Mouse (Mus musculus): ENCODE measurements around the gene Foxk2. TPM values are rescaled to one million over a fixed set of nuclear protein-coding genes. Genes with fewer than 3 reads are reported as not detected.
"Not testable (repeated sequence)": the region's sequence is repeated elsewhere in the genome, so short reads cannot be mapped to it uniquely, and the experiment has no call there.

Foxk2 gene
- total RNA-seq, 2 experiments from 2014 or later, result 18.9 to 24.7 TPM

GRCm38 (mm10) chr11:121348727-121349126 lies 88.9 kb downstream of the Foxk2 start:
- DNase-seq; intact Hi-C loops (cut with DNase I; ENCODE audit: low total_unique reads): not testable (repeated sequence)

DNA sequence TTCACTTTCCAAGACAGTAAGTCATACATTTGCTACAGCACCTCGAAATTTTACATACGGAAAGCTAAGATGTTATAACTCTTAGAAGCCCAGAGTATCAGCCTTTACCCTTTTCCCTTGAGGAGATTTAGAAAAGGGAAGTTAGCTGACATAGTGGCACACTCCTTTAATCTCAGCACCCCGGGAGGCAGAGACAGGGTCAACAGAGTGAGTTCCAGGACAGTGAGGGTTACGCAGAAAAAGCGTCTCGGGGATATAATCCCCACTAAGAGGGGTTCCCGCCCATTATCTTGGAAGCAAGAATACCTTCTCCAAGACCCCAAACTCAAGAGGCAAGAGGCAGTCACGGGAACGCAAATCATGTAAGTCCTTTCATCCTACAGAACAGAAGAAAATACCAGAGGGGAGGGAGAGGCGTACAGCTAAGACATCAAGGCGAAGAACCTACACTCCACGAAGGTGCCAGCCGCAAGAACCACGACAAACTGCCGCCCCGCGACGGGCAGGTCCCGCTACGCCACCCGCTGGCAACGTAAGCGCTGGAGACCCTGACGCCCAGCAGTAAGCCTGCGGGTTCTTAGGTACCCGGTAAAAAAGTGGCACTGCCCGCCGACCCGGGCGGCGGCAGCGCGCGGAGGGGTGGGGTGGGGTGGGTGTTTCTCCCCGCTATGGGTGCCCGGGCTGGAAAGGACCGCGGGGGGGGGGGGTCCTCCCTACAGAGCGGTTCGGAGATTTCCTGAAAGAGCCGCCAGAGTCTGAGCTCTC lies 93.7 kb downstream of the Foxk2 start:
- DNase-seq, result peak; percentile 36
- intact Hi-C loops (cut with DNase I; ENCODE audit: low total_unique reads), result no loop called here

- peak; percentile 96 for DNase-seq
- intact Hi-C loops (cut with DNase I; ENCODE audit: low total_unique reads), result no loop called here
Measured at GRCm38 (mm10) chr11:121354091-121354707, 94.4 kb downstream of the Foxk2 start, which contains the start of gene Wdr45b. Gene Wdr45b (minus strand): TSS chr11:121354445.

Other genes starting within 250 kb of the Foxk2 start
- not detected for gene Cd7, start 220.6 kb upstream of the Foxk2 start, total RNA-seq (2021)
- gene Sectm1b, start 196.4 kb upstream of the Foxk2 start, total RNA-seq (2021), result not detected
- gene Sectm1a, start 178.8 kb upstream of the Foxk2 start, total RNA-seq (2021), result not detected
- not detected for gene Tex19.2, start 141.3 kb upstream of the Foxk2 start, total RNA-seq (2021)
- gene Tex19.1, start 113.8 kb upstream of the Foxk2 start, total RNA-seq (2021), result not detected
- gene Uts2r, start 99.7 kb upstream of the Foxk2 start, total RNA-seq (2021), result 1 to 10 TPM; 1.6 to 2.1 TPM
- gene Hexdc, start 55.6 kb upstream of the Foxk2 start, total RNA-seq (2021), result 1 to 10 TPM; 6.0 to 7.7 TPM
- 10 to 100 TPM; 10.0 to 12.0 TPM for gene Ogfod3, start 55.3 kb upstream of the Foxk2 start, total RNA-seq (2021)
- gene Cybc1, start 30.7 kb upstream of the Foxk2 start, total RNA-seq (2021), result 1 to 10 TPM; 4.4 to 5.6 TPM
- gene Narf, start 22.7 kb upstream of the Foxk2 start, total RNA-seq (2021), result 10 to 100 TPM; 40.9 to 56.1 TPM
- gene Wdr45b, start 94.5 kb downstream of the Foxk2 start, total RNA-seq (2021), result 10 to 100 TPM; 26.1 to 31.5 TPM
- gene Rab40b, start 128.3 kb downstream of the Foxk2 start, total RNA-seq (2021), result 10 to 100 TPM; 14.7 to 20.5 TPM
- gene Fn3krp, start 161.4 kb downstream of the Foxk2 start, total RNA-seq (2021), result 1 to 10 TPM; 4.4 to 5.1 TPM
- 1 to 10 TPM; 6.7 to 7.8 TPM for gene Fn3k, start 174.9 kb downstream of the Foxk2 start, total RNA-seq (2021)
- gene Tbcd, start 192.0 kb downstream of the Foxk2 start, total RNA-seq (2021), result 10 to 100 TPM; 13.6 to 14.1 TPM

Measured in gastrocnemius, postnatal 14 days (tissue).